Mouse (Mus musculus) lung, postnatal 10 days (tissue): ENCODE measurements at regions not wholly inside any gene's neighbourhood (a gene's known extent, or its start where the extent isn't known, plus 50 kb on each side); places are given as distances from the start of the nearest gene placed in this dataset.
"Not testable (repeated sequence)": the region's sequence is repeated elsewhere in the genome, so short reads cannot be mapped to it uniquely, and the experiment has no call there.

Source experiments
- DNase-seq: peaks from one replicate; pipeline ENCODE4 v3.0.0; 2021

- DNase-seq = no peak
Observed at GRCm38 (mm10) chr13:7007091-7007490, 358.5 kb upstream of the Pfkp start.

- DNase-seq = not testable (repeated sequence)
Observed at GRCm38 (mm10) chr13:6998508-6999278, 350.1 kb upstream of the Pfkp start.

- DNase-seq = no peak
Observed at GRCm38 (mm10) chr13:6998094-6998493, 349.5 kb upstream of the Pfkp start.

GRCm38 (mm10) chr13:6992323-6992994 is 343.9 kb upstream of the Pfkp start:
- no peak for DNase-seq

- DNase-seq = no peak
Observed at GRCm38 (mm10) chr13:6991714-6992113, 343.1 kb upstream of the Pfkp start.

- no peak for DNase-seq
Observed at GRCm38 (mm10) chr13:6985012-6985996, 336.7 kb upstream of the Pfkp start.

GRCm38 (mm10) chr13:6955713-6956112 is 307.1 kb upstream of the Pfkp start:
- no peak for DNase-seq

GRCm38 (mm10) chr13:6924136-6924535 is 275.6 kb upstream of the Pfkp start:
- DNase-seq = no peak

GRCm38 (mm10) chr13:6922357-6922721 is 273.8 kb upstream of the Pfkp start:
- DNase-seq = no peak

GRCm38 (mm10) chr13:6921691-6922356 is 273.2 kb upstream of the Pfkp start:
- peak; percentile 36 for DNase-seq

- DNase-seq = no peak
Observed at GRCm38 (mm10) chr13:6906000-6906399, 257.4 kb upstream of the Pfkp start.

- DNase-seq = no peak
Observed at GRCm38 (mm10) chr13:6901682-6902081, 253.1 kb upstream of the Pfkp start.

GRCm38 (mm10) chr13:6897666-6898065 is 249.1 kb upstream of the Pfkp start:
- DNase-seq = no peak

- no peak for DNase-seq
Observed at GRCm38 (mm10) chr13:6891458-6892076, 243.0 kb upstream of the Pfkp start.

GRCm38 (mm10) chr13:6889446-6889845 is 240.9 kb upstream of the Pfkp start:
- DNase-seq = peak; percentile 7

GRCm38 (mm10) chr13:6888381-6888780 is 239.8 kb upstream of the Pfkp start:
- no peak for DNase-seq

GRCm38 (mm10) chr13:6877018-6877901 is 228.7 kb upstream of the Pfkp start:
- no peak for DNase-seq

GRCm38 (mm10) chr13:6862186-6862585 is 213.6 kb upstream of the Pfkp start:
- no peak for DNase-seq

- no peak for DNase-seq
Observed at GRCm38 (mm10) chr13:6859551-6859950, 211.0 kb upstream of the Pfkp start.

- DNase-seq = no peak
Observed at GRCm38 (mm10) chr13:6855199-6856148, 206.9 kb upstream of the Pfkp start.
